9 mouse cellular contexts compared by ENCODE assay signal in the genomic region with DNA sequence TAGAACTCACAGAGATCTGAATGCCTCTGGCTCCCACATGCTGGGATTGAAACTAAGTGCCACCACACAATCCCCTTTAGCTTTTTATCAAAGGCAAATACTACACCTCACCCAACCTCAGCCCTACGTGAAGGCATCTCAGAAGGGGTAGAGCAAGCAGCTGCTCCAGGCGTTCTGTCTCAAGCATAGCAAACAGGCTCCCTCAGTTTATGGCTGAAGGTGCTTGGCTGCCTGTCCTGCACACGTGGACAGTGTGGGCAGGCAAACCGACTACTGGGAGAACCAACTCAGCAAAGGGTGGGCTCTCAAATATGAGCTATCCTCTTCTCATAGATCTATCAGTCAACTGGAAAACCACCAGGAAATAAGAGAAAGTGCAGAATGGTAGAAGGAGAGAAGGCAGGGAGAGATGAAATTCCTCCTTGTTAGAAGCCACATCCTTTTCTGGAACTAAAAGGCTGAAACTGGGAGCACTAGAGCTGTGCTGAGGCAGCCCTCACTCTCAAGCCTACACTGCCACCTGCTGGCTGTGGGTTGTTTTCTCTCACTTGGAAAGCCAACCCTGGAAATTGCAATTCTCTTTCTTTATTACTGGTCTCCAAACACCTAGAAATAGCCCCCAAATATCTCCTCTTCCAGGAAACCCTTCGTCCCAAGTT. TPM values are rescaled to one million over a fixed set of nuclear protein-coding genes. Genes with fewer than 3 reads are reported as not detected.
A peak's percentile ranks its signal among the peaks of the same experiment; 100 is the strongest.
DNase-seq lines count a peak whose midpoint lies in the region; ATAC-seq and TF ChIP-seq lines count a peak whose summit lies in the region.
"Had no signal": no experiment of that assay in that cellular context is flagged by ENCODE, and none has a peak within 500 bp of the region (broad histone marks: within the 10 kb centered on the region; RNA-seq: fewer than 3 reads in every experiment).

No protein-coding gene starts in this region.

- no peaks in the 10 kb centered on the region for H3K4me1 ChIP-seq in forebrain, embryonic 10.5 days
- H3K4me1 ChIP-seq in hindbrain, embryonic 11.5 days (replicated peaks; ENCODE audit: control insufficient read depth, insufficient read depth, low read length), result no peaks in the 10 kb centered on the region
- H3K4me1 ChIP-seq: lung, embryonic 15.5 days had no signal

- 75% methylated on average over 5 of the region's 5 CpGs for WGBS in forebrain, embryonic 10.5 days
- WGBS in hindbrain, embryonic 11.5 days, result 71% methylated on average over 5 of the region's 5 CpGs

- H3K9me3 ChIP-seq in forebrain, embryonic 10.5 days, result no peaks in the 10 kb centered on the region
- no peaks in the 10 kb centered on the region for H3K9me3 ChIP-seq in hindbrain, embryonic 11.5 days (ENCODE audit: control insufficient read depth, low read length)
- H3K9me3 ChIP-seq: lung, embryonic 15.5 days had no signal

- TF ChIP-seq POLR2A in brain, embryonic 14.5 days (IDR thresholded peaks at IDR 0.05; ENCODE audit: borderline replicate concordance, extremely low read depth, insufficient read depth, insufficient read length, poor library complexity, severe bottlenecking), result no peak

- peak; percentile 64 for DNase-seq in gastrocnemius, adult 18-20 months (ENCODE audit: low spot score)
- DNase-seq in gastrocnemius, adult 8-10 months (ENCODE audit: low spot score in 2 of 2), result no peak
- DNase-seq in brain, embryonic 14.5 days (ENCODE audit: low read depth), result peak; percentile 80
- peak; percentile 60 for DNase-seq in forebrain, embryonic 10.5 days (ENCODE audit: extremely low spot score, low spot score)
- peak; percentile 86 for DNase-seq in hindbrain, embryonic 11.5 days (ENCODE audit: low spot score)
- peak; percentile 46 for DNase-seq in layer of hippocampus, adult 9-11 months
- DNase-seq in lung, postnatal 25 days (ENCODE audit: low spot score), result peak; percentile 51
- peak; percentile 54 for DNase-seq in retina, postnatal 7 days (ENCODE audit: low read depth, low spot score)

- H3K27ac ChIP-seq in forebrain, embryonic 10.5 days, result no peak overlapping the region
- no peak overlapping the region for H3K27ac ChIP-seq in hindbrain, embryonic 11.5 days (ENCODE audit: low read depth, low read length)
- H3K27ac ChIP-seq: lung, embryonic 15.5 days had no signal

- no peak overlapping the region for H3K4me2 ChIP-seq in hindbrain, embryonic 11.5 days (replicated peaks; ENCODE audit: low read depth, low read length)
- H3K4me2 ChIP-seq: lung, embryonic 15.5 days had no signal

- ATAC-seq in hindbrain, embryonic 11.5 days (ENCODE audit: low FRiP score), result peak; percentile 57; the same call in 1 of the 2 replicates

- TF ChIP-seq CTCF in brain, embryonic 14.5 days (IDR thresholded peaks at IDR 0.05; ENCODE audit: borderline replicate concordance, extremely low read depth, insufficient read depth, insufficient read length), result peak; percentile 96

- H3K4me3 ChIP-seq in forebrain, embryonic 10.5 days, result no peak overlapping the region
- H3K4me3 ChIP-seq in hindbrain, embryonic 11.5 days (ENCODE audit: low read depth, low read length), result no peak overlapping the region
- H3K4me3 ChIP-seq: lung, embryonic 15.5 days had no signal

- H3K36me3 ChIP-seq in forebrain, embryonic 10.5 days (replicated peaks), result peaks cover 17% of the 10 kb centered on the region
- H3K36me3 ChIP-seq in hindbrain, embryonic 11.5 days (ENCODE audit: control insufficient read depth, insufficient read depth, low read length), result no peaks in the 10 kb centered on the region

- no peaks in the 10 kb centered on the region for H3K27me3 ChIP-seq in forebrain, embryonic 10.5 days (ENCODE audit: poor library complexity, severe bottlenecking)
- no peaks in the 10 kb centered on the region for H3K27me3 ChIP-seq in hindbrain, embryonic 11.5 days (ENCODE audit: control insufficient read depth, insufficient read depth, low read length)
- H3K27me3 ChIP-seq: lung, embryonic 15.5 days had no signal

- H3K9ac ChIP-seq in hindbrain, embryonic 11.5 days (ENCODE audit: low read depth, low read length), result no peak overlapping the region
- H3K9ac ChIP-seq: lung, embryonic 15.5 days had no signal

RNA-seq across cellular contexts. Expression of a gene that starts 38.1 kb away (rescaled TPM):
- not detected for total RNA-seq in gastrocnemius, adult 18-20 months (2021)
- total RNA-seq in gastrocnemius, adult 8-10 months (2022), result under 1 TPM in 1 of 4 experiments, not detected in 3; 0.40 TPM
- not detected in 2 replicates for polyA plus RNA-seq in brain, embryonic 14.5 days (2012; rRNA removed)
- not detected in 2 replicates for polyA plus RNA-seq in forebrain, embryonic 10.5 days (2016; fragmentation: Nextera tagmentation; extraction: Ambion mirVana)
- not detected in 2 replicates for polyA plus RNA-seq in hindbrain, embryonic 11.5 days (2014; fragmentation: Nextera tagmentation; extraction: Ambion mirVana)
- polyA plus RNA-seq: lung, embryonic 15.5 days had no signal

RNA-seq across cellular contexts. Expression of a gene that starts 46.4 kb away (rescaled TPM):
- 100 to 1,000 TPM; 101 to 168 TPM for total RNA-seq in gastrocnemius, adult 18-20 months (2021)
- 10 to 100 TPM; 81.4 to 93.4 (median 89.9) TPM for total RNA-seq in gastrocnemius, adult 8-10 months (2022)
- 14.9 and 15.1 TPM in 2 replicates for polyA plus RNA-seq in brain, embryonic 14.5 days (2012; rRNA removed)
- polyA plus RNA-seq in forebrain, embryonic 10.5 days (2016; fragmentation: Nextera tagmentation; extraction: Ambion mirVana), result 96.1 and 108 TPM in 2 replicates
- 94.6 and 106 TPM in 2 replicates for polyA plus RNA-seq in hindbrain, embryonic 11.5 days (2014; fragmentation: Nextera tagmentation; extraction: Ambion mirVana)

Comparison
In these comparisons a context has a peak if more than half of its experiments do, and no peak if none do; other contexts are left out.
1. DNase-seq: peak in gastrocnemius, adult 18-20 months (single experiment), brain, embryonic 14.5 days (single experiment), forebrain, embryonic 10.5 days (single experiment), hindbrain, embryonic 11.5 days (single experiment), layer of hippocampus, adult 9-11 months (single experiment), lung, postnatal 25 days (single experiment) and retina, postnatal 7 days (single experiment); none in gastrocnemius, adult 8-10 months (0 of 2).